Mouse (Mus musculus): ENCODE measurements around the gene Krtap10-10.
"Not testable (repeated sequence)": the region's sequence is repeated elsewhere in the genome, so short reads cannot be mapped to it uniquely, and the experiment has no call there.

Krtap10-10 gene

DNA sequence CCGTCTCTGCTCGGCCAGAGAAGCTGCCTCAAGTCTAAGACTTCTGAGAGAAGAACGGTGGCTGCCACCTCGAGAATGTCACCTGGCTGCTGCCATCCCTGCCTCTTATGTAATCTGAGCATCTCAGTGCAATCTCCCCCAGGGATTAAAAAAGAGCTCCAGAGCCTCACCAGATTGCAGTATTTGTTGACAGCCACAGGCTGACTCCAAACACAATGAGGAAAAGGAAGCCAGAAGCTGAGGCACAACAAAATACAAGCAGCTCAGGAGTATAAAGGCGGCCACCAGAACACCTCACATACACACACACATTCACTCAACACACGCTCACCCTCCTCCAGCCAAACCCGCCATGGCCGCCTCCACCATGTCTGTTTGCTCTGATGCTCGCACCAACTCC lies at the start of gene Krtap10-10:
Gene Krtap10-10 (plus strand): TSS at position 301 of the 400 bp plus-strand sequence.
- DNase-seq (ENCODE audit: low spot score in 2 of 2): no peak

DNA sequence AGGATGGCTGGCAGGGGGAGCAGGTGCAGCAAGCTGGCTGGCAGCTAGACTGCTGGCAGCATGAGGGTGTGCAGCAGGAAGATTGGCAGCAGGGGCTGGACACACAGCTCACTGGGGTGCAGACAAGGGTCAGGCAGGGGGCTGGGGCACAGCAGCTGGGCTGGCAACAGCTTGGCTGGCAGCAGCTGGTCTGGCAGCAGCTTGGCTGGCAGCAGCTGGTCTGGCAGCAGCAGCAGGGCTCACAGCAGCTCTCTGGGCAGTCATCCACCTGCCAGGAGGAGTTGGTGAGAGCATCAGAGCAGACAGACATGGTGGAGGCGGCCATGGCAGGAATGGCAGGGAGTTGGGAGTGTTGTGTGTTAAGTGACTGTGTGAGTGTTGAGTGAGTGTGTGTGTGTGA lies 47.9 kb upstream of the Krtap10-10 start, which contains the start of gene Gm7137:
Gene Gm7137 (minus strand): TSS at position 325 of the 400 bp plus-strand sequence.
- not testable (repeated sequence) for DNase-seq (ENCODE audit: low spot score in 2 of 2)

DNA sequence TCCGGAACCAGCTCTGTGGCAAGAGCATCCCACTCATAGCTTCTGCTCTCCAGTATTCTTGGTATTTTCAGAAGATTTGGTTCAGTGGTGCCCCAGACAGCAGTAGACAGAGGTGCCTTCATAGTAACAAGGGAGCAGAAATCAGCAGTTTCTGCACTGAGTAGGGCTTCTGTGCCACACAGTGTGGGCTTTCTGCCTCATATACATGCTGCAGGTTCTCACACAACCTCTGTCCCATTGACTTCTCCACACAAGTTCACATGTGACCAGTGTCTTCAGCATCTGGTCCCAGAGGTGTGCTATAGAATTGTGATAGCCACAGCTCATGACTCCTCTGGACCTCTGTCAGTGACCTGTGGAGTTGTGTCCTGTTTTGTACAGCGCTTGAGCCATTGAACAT lies 47.1 kb upstream of the Krtap10-10 start:
- DNase-seq (ENCODE audit: low spot score in 2 of 2): no peak

DNA sequence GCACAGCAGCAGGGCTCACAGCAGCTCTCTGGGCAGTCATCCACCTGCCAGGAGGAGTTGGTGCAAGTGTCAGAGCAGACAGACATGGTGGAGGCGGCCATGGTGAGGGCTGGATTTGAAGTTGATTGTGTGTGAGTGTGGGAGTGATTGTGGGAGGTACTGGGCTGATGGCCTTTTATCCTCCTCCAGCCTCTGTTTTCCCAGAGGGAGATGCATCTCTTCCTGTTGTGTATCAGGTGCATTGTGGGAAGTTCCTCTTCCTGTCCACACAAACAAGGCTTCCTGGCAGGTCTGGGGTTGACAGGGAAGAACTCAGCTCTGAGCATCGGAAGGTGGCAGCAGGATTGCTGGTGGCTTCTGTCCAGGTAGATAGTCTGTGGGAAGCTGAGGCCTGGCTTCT lies 40.8 kb upstream of the Krtap10-10 start, which contains the start of gene Gm9639:
Gene Gm9639 (minus strand): TSS at position 101 of the 400 bp plus-strand sequence.
- DNase-seq (ENCODE audit: low spot score in 2 of 2): no peak

DNA sequence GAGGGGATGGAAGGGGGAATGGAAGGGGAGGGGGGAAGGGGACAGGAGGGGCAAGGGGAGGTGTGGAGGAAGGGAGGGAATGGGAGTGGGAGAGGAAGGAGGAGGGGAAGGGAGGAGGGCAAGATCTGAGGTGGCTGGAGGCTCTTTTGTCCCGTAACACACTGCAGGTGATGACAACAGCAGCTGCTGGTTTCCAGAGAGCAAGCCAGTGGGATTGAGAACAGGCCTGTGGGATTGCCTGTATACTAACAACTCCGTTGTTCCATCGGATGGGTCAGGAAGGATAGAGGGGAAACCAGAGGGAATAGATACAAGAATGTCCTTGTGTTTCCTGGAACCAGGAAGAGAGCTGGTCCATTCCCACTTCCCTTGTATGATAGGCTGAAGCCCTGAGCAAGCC lies 38.1 kb upstream of the Krtap10-10 start:
- DNase-seq (ENCODE audit: low spot score in 2 of 2): no peak

DNA sequence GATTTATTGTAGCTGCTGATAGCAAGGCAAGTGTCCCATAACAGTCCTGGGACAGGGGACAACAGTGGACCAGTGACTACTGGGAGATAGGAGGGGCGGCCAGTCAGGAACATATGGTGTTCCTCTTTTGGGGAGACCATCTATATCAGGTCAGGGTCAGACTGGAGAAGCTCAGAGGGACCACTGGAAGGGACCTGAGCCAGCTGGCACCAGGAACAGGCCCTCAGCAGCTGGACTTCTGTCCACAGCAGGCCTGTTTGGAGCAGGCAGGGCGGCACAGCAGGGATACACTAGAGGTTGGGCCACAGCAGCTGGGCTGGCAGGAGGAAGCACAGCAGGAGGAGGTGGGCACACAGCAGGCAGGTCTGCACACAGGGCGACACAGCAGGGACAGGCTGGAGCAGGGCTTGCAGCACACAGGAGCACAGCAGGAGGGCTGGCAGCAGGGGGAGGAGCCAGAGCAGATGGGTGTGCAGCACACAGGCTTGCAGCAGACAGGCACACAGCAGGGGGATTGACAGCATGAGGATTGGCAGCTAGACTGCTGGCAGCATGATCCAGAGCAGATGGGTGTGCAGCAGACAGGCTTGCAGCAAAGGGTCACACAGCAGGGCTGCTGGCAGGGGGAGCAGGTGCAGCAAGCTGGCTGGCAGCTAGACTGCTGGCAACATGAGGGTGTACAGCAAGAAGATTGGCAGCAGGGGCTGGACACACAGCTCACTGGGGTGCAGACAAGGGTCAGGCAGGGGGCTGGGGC lies 37.4 kb upstream of the Krtap10-10 start:
- not testable (repeated sequence) for DNase-seq (ENCODE audit: low spot score in 2 of 2)

DNA sequence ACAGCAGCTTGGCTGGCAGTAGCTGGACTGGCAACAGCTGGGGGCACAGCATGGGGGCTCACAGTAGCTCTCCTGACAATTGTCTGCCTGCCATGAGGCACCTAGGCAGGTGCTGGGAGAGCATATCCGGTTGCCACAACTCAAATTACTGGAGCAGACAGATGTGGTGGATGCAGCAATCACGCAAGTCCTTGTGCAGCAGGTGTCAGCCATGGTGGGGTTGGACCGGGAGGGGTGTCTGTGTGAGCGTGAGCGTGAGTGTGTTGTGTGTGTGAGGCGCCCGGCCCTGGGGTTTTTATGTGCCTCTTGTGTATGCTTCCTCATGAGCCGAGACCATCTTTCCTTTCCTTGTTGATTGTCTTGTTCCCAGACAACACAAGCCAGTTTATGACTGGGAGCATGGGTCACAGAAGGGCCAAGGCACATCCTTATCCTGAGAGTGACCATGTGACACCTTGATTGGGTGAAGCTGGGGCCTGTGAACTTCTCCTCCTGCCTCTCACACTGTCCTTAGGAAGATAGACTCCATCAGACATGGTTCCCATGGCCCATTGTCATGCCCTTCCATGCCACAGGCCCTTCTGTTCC lies 36.7 kb upstream of the Krtap10-10 start, which contains the start of gene Gm19668:
Gene Gm19668 (minus strand): TSS at position 213 of the 588 bp plus-strand sequence.
- DNase-seq (ENCODE audit: low spot score in 2 of 2): no peak

DNA sequence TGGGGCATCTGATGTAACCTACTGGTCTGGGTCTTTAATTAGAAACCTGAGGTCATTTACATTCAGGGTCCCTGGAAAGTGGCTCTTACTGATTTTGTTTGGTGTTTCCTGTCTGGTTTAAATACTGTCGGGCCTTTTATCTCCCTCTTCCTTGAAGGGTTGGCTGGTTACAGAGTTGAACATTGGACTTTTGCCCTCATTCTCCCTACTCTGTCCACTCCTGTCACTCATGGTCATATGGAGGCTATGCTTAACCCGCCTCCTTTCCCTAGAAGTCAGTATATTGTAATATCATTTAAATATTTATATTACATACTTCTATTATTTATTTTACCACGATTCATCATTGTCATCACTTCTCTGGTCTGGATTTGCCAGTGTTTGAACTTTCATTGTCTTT lies 31.7 kb upstream of the Krtap10-10 start:
- no peak for DNase-seq (ENCODE audit: low spot score in 2 of 2)

DNA sequence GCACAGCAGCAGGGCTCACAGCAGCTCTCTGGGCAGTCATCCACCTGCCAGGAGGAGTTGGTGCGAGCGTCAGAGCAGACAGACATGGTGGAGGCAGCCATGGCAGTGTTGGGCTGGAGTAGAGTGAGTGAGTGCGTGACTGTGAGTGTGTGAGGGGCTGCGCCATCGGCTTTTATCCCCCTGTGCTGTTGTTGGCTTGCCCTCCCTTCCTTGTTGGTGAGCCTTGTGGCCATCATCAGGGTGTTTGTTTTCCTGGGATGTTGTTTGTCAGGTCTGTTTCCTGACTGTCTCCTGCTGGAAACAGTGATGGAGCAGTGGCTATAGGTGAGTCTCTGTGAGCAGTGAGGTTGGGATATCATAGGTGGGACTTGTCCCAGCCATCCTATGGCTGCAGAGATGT lies 24.0 kb upstream of the Krtap10-10 start, which contains the start of gene Gm9507:
Gene Gm9507 (minus strand): TSS at position 101 of the 400 bp plus-strand sequence.
- DNase-seq (ENCODE audit: low spot score in 2 of 2): no peak

DNA sequence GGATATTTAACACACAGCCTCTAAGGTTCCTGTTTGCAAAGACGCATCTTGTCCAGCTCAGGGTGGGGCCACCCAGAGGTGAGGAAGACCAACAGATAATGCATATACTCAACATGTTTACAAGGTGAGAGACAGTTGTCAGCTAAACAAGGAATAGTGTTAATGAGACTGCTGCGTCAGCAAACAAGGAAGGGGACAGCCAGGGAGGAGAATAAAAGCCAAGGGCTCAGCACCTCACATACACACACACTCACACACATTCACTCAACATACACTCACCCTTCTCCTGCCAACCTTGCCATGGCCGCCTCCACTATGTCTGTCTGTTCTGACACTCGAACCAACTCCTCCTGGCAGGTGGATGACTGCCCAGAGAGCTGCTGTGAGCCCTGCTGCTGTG lies 21.4 kb upstream of the Krtap10-10 start, which contains the start of gene Gm2696:
Gene Gm2696 (plus strand): TSS at position 301 of the 400 bp plus-strand sequence.
- DNase-seq (ENCODE audit: low spot score in 2 of 2): no peak

DNA sequence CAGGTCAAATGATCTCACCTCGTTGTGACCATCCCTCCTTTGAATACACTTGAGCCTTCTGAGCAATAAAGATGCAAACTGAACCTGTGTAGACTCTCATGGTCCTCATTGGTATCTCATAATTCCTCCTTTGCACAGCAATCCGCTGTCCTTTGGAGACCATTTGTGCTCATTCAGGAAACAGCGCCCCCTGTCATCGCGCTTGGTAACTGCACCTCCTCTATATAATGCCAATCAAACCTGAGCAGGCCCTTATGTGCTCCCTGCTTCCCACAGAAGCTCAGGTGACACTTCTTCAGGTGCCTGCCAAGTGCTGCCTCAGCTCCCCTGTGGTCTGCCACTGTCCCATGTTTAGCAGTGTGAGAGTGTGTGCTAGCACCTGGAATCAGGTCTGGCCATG lies 20.2 kb upstream of the Krtap10-10 start:
- DNase-seq (ENCODE audit: low spot score in 2 of 2): no peak

DNA sequence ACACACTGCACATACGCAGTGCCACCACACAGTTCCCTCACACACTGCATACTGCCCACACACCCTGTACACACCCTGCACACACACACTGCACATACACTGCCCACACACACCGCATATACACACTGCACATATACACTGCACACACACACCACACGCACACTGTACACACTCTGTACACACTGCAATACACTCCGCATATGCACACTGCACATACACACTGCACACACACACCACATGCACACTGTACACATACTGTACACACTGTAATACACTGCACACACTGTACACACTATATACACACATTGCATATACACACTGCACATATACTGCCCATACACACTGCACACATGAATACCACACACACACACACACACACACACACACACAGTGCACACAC lies 17.2 kb upstream of the Krtap10-10 start:
- DNase-seq (ENCODE audit: low spot score in 2 of 2): no peak

DNA sequence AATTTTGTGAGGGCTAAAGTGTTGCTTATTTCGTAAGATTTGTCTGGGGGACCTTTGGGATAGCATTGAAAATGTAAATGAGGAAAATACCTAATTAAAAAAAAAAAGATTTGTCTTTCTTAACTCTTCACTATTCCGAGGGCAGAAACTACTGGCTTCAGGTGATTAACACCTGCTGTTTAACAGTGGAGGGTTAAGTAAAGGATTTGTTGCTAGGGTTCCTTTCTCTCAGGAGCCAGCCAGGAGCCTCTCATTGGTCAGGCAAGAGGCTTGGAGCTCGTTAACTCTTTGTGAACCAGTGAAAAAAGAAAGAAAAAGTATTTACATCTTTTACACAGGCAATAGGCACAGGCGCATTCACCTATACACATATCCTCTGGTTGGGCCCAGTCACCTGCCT lies 16.5 kb upstream of the Krtap10-10 start:
- no peak for DNase-seq (ENCODE audit: low spot score in 2 of 2)

DNA sequence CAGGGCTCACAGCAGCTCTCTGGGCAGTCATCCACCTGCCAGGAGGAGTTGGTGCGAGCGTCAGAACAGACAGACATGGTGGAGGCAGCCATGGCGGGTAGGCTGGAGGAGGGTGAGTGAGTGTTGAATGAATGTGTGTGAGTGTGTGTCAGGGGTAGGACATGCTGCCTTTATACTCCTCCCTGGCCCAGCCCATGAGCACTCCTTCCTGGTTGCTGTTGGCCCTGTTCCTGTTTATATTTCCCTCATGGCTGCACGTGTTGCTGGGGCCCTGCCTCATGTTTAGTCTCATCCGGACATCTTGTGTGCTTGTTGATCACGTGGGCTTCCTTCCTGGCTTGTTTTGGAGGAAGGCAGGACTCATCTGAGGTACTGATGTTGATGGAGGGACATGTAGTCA lies 8.8 kb upstream of the Krtap10-10 start, which contains the start of gene Krtap10-4:
Gene Krtap10-4 (minus strand): TSS at position 145 of the 400 bp plus-strand sequence.
- no peak for DNase-seq (ENCODE audit: low spot score in 2 of 2)

DNA sequence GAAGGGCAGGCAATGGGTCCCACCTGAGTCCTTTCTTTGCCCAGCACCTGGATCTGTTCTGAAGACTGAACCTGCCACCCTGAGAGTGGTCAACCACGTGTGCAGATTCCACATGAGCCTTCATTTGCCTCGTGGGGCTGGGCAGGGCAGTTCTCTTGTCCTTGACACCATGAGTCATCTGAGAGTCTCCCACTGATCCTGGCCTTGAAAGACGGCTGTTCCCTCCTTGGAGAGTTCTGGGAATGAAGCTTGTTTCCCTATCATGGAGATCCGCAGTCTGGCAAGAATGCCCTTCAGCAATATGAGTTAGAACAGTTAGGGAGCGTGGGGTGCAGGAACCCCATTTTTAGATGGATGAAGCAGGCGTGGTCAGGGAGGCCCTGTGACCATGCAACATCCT lies 3.3 kb downstream of the Krtap10-10 start:
- no peak for DNase-seq (ENCODE audit: low spot score in 2 of 2)

DNA sequence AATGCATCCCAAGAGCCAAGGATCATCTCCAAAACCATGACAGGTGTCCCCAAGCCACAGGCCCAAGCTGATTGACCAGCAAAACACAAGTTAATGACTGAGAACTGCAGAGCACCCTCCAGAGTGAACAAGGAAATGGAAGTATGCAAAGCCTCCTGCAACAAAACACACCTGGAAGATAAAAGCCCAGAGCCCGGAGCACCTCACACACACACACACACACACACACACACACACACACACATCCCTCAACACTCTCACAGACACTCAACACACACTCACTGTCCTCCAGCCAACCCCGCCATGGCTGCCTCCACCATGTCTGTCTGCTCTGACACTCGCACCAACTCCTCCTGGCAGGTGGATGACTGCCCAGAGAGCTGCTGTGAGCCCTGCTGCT lies 10.8 kb downstream of the Krtap10-10 start, which contains the start of gene Gm36176:
Gene Gm36176 (plus strand): TSS at position 301 of the 400 bp plus-strand sequence.
- DNase-seq (ENCODE audit: low spot score in 2 of 2): no peak

DNA sequence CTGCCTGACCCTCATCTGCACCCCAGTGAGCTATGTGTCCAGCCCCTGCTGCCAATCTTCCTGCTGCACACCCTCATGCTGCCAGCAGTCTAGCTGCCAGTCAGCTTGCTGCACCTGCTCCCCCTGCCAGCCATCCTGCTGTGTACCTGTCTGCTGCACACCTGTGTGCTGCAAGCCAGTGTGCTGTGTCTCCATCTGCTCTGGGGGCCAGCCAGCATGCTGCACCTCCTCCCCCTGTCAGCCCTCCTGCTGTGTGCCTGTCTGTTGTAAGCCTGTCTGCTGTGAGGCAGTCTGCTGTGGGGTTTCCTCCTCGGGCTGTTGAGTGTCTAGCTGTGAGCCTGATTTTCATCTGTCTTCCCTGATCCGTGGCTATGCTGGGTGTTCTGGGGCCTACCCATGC lies 11.2 kb downstream of the Krtap10-10 start:
- DNase-seq (ENCODE audit: low spot score in 2 of 2): no peak

DNA sequence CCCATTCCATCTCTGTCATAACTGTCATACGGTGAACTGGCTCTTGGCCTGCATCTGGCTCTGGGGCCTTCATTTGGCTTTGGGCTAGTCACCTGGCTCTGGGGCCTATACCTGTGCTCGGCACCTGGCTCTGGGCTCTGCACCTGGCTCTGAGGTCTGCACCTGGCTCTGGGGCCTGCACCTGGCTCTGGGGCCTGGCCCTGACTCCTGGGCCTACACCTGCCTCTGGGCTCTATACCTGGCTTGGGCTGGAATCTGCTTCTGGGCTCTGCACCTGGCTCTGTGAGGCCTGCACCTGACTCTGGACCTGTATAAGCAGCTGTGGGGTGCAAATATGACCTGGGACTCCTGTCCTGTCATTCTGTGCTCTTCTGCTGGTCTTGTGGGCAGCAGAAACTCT lies 11.8 kb downstream of the Krtap10-10 start:
- DNase-seq (ENCODE audit: low spot score in 2 of 2): no peak

DNA sequence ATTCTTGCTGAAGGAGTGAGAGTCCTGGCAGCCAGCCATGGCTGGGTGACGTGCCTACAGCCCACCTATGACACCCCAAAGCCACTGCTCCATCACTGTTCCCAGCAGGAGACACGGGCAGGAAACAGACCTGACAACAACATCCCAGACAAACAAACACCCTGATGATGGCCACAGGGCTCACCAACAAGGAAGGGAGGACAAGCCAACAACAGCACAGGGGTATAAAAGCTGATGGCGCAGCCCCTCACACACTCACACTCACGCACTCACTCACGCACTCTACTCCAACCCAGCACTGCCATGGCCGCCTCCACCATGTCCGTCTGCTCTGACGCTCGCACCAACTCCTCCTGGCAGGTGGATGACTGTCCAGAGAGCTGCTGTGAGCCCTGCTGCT lies 16.8 kb downstream of the Krtap10-10 start, which contains the start of gene Gm10318:
Gene Gm10318 (plus strand): TSS at position 301 of the 400 bp plus-strand sequence.
- DNase-seq (ENCODE audit: low spot score in 2 of 2): no peak

DNA sequence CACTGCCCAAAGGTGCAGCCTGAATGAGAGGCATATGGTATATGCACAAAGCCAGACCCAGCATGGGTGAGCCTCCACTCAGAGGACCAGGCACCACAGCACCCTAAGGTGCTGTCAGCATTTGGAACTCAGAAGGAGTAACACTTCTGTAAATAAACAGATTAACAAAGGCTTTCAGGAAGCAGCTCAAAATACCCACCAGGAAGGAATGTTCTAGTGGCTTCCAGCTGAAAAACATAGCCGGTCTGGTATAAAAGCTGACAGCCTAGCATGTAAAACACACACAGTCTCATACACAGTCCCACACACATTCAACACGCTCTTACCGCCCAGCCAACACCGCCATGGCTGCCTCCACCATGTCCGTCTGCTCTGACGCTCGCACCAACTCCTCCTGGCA lies 25.9 kb downstream of the Krtap10-10 start, which contains the start of gene Gm3285:
Gene Gm3285 (plus strand): TSS at position 301 of the 400 bp plus-strand sequence.
- DNase-seq (ENCODE audit: low spot score in 2 of 2): no peak

DNA sequence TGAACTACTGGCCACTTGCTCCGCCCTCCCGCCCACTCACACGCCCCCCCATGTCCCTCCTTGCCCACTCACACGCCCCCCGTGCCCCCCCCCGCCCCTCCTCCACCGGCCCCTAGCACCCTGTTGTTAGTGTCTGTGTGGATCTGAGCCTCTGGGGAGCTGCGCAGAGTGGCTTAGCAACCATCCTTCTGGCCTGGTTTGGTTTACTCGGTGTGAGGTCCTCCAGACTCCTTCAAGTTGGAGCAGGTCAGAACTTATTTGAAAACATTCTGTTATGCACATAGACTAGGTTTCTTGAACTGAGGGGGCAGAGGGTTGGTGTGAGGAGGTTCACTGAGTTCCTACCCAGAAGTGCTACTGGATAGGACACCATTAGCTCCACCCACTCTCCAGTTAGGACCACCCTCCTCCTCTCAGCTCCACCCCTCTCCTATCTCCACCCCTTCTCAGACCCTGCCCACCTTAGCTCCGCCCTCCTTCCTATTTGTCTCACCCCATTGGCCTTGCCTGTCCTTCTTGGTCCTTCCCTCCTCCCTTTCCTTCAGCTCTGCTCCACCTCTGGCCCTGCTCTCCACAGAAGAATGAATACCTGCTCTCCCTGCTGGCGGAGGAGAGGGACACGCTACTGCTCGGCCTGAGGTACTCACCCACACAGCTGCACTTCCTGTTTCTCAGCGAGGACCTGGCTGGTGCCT lies 28.5 kb downstream of the Krtap10-10 start:
- peak; percentile 75 to 80 for DNase-seq (ENCODE audit: low spot score in 2 of 2)

DNA sequence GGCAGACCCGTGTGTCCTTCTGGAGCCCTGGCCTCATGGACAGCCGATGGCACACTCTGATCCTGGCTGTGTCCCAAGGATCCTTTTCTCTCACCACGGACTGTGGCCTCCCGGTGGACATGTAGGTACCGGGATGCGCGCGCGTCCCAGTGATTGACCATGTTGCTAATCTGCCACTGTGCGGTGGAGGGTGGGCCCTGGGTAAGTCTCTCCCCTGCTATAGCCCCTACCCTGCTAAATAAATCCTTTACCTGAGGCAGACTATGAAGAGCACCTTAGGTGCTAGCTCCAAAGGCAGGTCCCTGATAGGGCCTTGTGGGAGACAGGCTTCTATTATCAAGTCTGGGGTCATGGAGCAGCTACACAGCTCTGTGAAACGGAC lies 29.0 kb downstream of the Krtap10-10 start:
- no peak for DNase-seq (ENCODE audit: low spot score in 2 of 2)

Data from urinary bladder, postnatal 36 days (tissue).